Mouse (Mus musculus) CH12.LX (cell line): ENCODE results near the gene Olfr318.

Experiments
- CTCF ChIP-seq, 2 experiments: IDR thresholded peaks in 1 of 2; conservative IDR thresholded peaks in 1 of 2; 2 replicates each; pipeline ENCODE4 v1.5.1; 2011 to 2012; ENCODE audit warnings: low read depth in 2 of 2, low read length in 2 of 2, improper control_type of control experiment in 1 of 2, inconsistent platforms in 1 of 2, mild to moderate bottlenecking in 1 of 2, moderate library complexity in 1 of 2
- E2F4 ChIP-seq: IDR thresholded peaks from 2 replicates; pipeline ENCODE4 v1.6.1; 2011; ENCODE audit warnings: low read depth, low read length, improper control_type of control experiment; ENCODE audit not compliant: insufficient replicate concordance
- ETS1 ChIP-seq: conservative IDR thresholded peaks from 2 replicates; pipeline ENCODE4 v1.6.1; 2012; ENCODE audit warnings: low read depth, mild to moderate bottlenecking, inconsistent platforms, low read length, improper control_type of control experiment, moderate library complexity
- POLR2A ChIP-seq: IDR thresholded peaks from 2 replicates; pipeline ENCODE4 v1.6.1; 2011; ENCODE audit warnings: low read depth, mild to moderate bottlenecking, improper control_type of control experiment, low read length
- ZC3H11A ChIP-seq: IDR thresholded peaks from 2 replicates; pipeline ENCODE4 v1.6.1; 2012; ENCODE audit warnings: low read depth, mild to moderate bottlenecking, inconsistent platforms, low read length, improper control_type of control experiment

- TF ChIP-seq POLR2A (no peak), ZC3H11A (no peak), ETS1 (no peak), CTCF (conservative IDR thresholded peaks at IDR 0.05 in 1 of 2, IDR thresholded peaks at IDR 0.05 in 1 of 2; ENCODE audit: low read depth in 2 of 2, low read length in 2 of 2) (no peak), E2F4 (no peak)
Observed at GRCm38 (mm10) chr11:58680799-58681198, 43.0 kb downstream of the Olfr318 start, which contains the start of gene Olfr320.
